Mouse (Mus musculus): ENCODE results near the gene Cacna1g. TPM values are rescaled to one million over a fixed set of nuclear protein-coding genes. Genes with fewer than 3 reads are reported as not detected.

The Cacna1g gene
- polyA plus RNA-seq, 1 experiment from 2014 or later, result 15.1 TPM

GRCm38 (mm10) chr11:94498093-94498996 lies 24.3 kb upstream of the Cacna1g start:
- Histone ChIP-seq H3K36me3 (ENCODE audit: control insufficient read depth, insufficient read depth, low read length) (no peaks in the 10 kb centered on the region), H3K27ac (ENCODE audit: low read depth, low read length) (peak overlapping the region; percentile 54; the same call in 1 of the 2 replicates), H3K27me3 (replicated peaks; ENCODE audit: control insufficient read depth, insufficient read depth, low read length) (peaks cover 2% of the 10 kb centered on the region; the same call in 1 of the 2 replicates), H3K4me3 (ENCODE audit: low read length) (no peak overlapping the region; the same call in 1 of the 2 replicates), H3K9me3 (ENCODE audit: control insufficient read depth, low read length) (no peaks in the 10 kb centered on the region), H3K4me2 (ENCODE audit: low read length) (peak overlapping the region; percentile 60), H3K4me1 (ENCODE audit: control insufficient read depth, insufficient read depth, low read depth, low read length) (peaks cover 18% of the 10 kb centered on the region), H3K9ac (ENCODE audit: low read depth, low read length) (peak overlapping the region; percentile 7; the same call in 1 of the 2 replicates)
- WGBS, result 19% methylated on average over 19 of the region's 19 CpGs
- ATAC-seq, result peak; percentile 53

GRCm38 (mm10) chr11:94495415-94495814 lies 21.4 kb upstream of the Cacna1g start:
- Histone ChIP-seq H3K27ac (ENCODE audit: low read depth, low read length) (no peak overlapping the region), H3K4me1 (ENCODE audit: control insufficient read depth, insufficient read depth, low read depth, low read length) (peaks cover 20% of the 10 kb centered on the region), H3K4me2 (ENCODE audit: low read length) (no peak overlapping the region), H3K9me3 (ENCODE audit: control insufficient read depth, low read length) (no peaks in the 10 kb centered on the region), H3K27me3 (replicated peaks; ENCODE audit: control insufficient read depth, insufficient read depth, low read length) (peaks cover 5% of the 10 kb centered on the region), H3K4me3 (ENCODE audit: low read length) (no peak overlapping the region), H3K9ac (ENCODE audit: low read depth, low read length) (no peak overlapping the region), H3K36me3 (ENCODE audit: control insufficient read depth, insufficient read depth, low read length) (no peaks in the 10 kb centered on the region)
- WGBS, result 75% methylated on average over 3 of the region's 3 CpGs
- ATAC-seq, result no peak

GRCm38 (mm10) chr11:94491749-94492099 lies 17.7 kb upstream of the Cacna1g start:
- WGBS, result 67% methylated on average over 7 of the region's 7 CpGs
- no peaks in the 10 kb centered on the region for H3K9me3 ChIP-seq (ENCODE audit: control insufficient read depth, low read length)
- H3K4me3 ChIP-seq (ENCODE audit: low read length), result peak overlapping the region; percentile 49
- no peak for ATAC-seq
- H3K9ac ChIP-seq (ENCODE audit: low read depth, low read length), result peak overlapping the region; percentile 63; the same call in 1 of the 2 replicates
- peaks cover 3% of the 10 kb centered on the region for H3K27me3 ChIP-seq (replicated peaks; ENCODE audit: control insufficient read depth, insufficient read depth, low read length)
- peaks cover 3% of the 10 kb centered on the region; the same call in 1 of the 2 replicates for H3K4me1 ChIP-seq (ENCODE audit: control insufficient read depth, insufficient read depth, low read depth, low read length)
- H3K27ac ChIP-seq (ENCODE audit: low read depth, low read length), result no peak overlapping the region
- no peaks in the 10 kb centered on the region for H3K36me3 ChIP-seq (ENCODE audit: control insufficient read depth, insufficient read depth, low read length)
- H3K4me2 ChIP-seq (ENCODE audit: low read length), result peak overlapping the region; percentile 74

- no peak overlapping the region for H3K27ac ChIP-seq (ENCODE audit: low read depth, low read length)
- peaks cover 3% of the 10 kb centered on the region; the same call in 1 of the 2 replicates for H3K4me1 ChIP-seq (ENCODE audit: control insufficient read depth, insufficient read depth, low read depth, low read length)
- H3K9me3 ChIP-seq (ENCODE audit: control insufficient read depth, low read length), result no peaks in the 10 kb centered on the region
- H3K9ac ChIP-seq (ENCODE audit: low read depth, low read length), result peak overlapping the region; percentile 63
- ATAC-seq, result peak; percentile 63
- peak overlapping the region; percentile 49 for H3K4me3 ChIP-seq (ENCODE audit: low read length)
- WGBS, result 5% methylated on average over 55 of the region's 55 CpGs
- peaks cover 3% of the 10 kb centered on the region for H3K27me3 ChIP-seq (replicated peaks; ENCODE audit: control insufficient read depth, insufficient read depth, low read length)
- H3K36me3 ChIP-seq (ENCODE audit: control insufficient read depth, insufficient read depth, low read length), result no peaks in the 10 kb centered on the region
- peak overlapping the region; percentile 74 for H3K4me2 ChIP-seq (ENCODE audit: low read length)
Observed at GRCm38 (mm10) chr11:94491035-94491748, 17.2 kb upstream of the Cacna1g start.

- Histone ChIP-seq H3K27ac (ENCODE audit: low read depth, low read length) (no peak overlapping the region), H3K4me2 (ENCODE audit: low read length) (no peak overlapping the region), H3K4me3 (ENCODE audit: low read length) (no peak overlapping the region), H3K36me3 (ENCODE audit: control insufficient read depth, insufficient read depth, low read length) (no peaks in the 10 kb centered on the region), H3K9ac (ENCODE audit: low read depth, low read length) (no peak overlapping the region), H3K27me3 (replicated peaks; ENCODE audit: control insufficient read depth, insufficient read depth, low read length) (peaks cover 3% of the 10 kb centered on the region), H3K4me1 (ENCODE audit: control insufficient read depth, insufficient read depth, low read depth, low read length) (peaks cover 3% of the 10 kb centered on the region; the same call in 1 of the 2 replicates), H3K9me3 (ENCODE audit: control insufficient read depth, low read length) (no peaks in the 10 kb centered on the region)
- WGBS, result 32% methylated on average over 4 of the region's 4 CpGs
- no peak for ATAC-seq
Observed at GRCm38 (mm10) chr11:94489745-94490144, 15.7 kb upstream of the Cacna1g start.

- Histone ChIP-seq H3K4me1 (ENCODE audit: control insufficient read depth, insufficient read depth, low read depth, low read length) (peaks cover 3% of the 10 kb centered on the region; the same call in 1 of the 2 replicates), H3K9ac (ENCODE audit: low read depth, low read length) (no peak overlapping the region), H3K27me3 (replicated peaks; ENCODE audit: control insufficient read depth, insufficient read depth, low read length) (peaks cover 3% of the 10 kb centered on the region), H3K9me3 (ENCODE audit: control insufficient read depth, low read length) (no peaks in the 10 kb centered on the region), H3K27ac (ENCODE audit: low read depth, low read length) (no peak overlapping the region), H3K36me3 (ENCODE audit: control insufficient read depth, insufficient read depth, low read length) (no peaks in the 10 kb centered on the region), H3K4me3 (ENCODE audit: low read length) (no peak overlapping the region), H3K4me2 (ENCODE audit: low read length) (no peak overlapping the region)
- WGBS, result 91% methylated on average over 11 of the region's 11 CpGs
- no peak for ATAC-seq
Observed at GRCm38 (mm10) chr11:94488767-94489533, 15.0 kb upstream of the Cacna1g start.

GRCm38 (mm10) chr11:94486001-94486400 lies 12.0 kb upstream of the Cacna1g start, which contains the start of gene Spata20:
TSS of gene Spata20 (minus strand) at chr11:94486179.
- WGBS, result 3% methylated on average over 24 of the region's 24 CpGs
- peak within 1 kb of the TSS; percentile 55 for H3K9ac ChIP-seq (ENCODE audit: low read depth, low read length)
- H3K9me3 ChIP-seq (ENCODE audit: control insufficient read depth, low read length), result no peaks in the 10 kb centered on the region
- H3K27ac ChIP-seq (ENCODE audit: low read depth, low read length), result no peak within 1 kb of the TSS
- peak within 1 kb of the TSS; percentile 51 for H3K4me2 ChIP-seq (ENCODE audit: low read length)
- H3K4me3 ChIP-seq (ENCODE audit: low read length), result peak within 1 kb of the TSS; percentile 21
- H3K4me1 ChIP-seq (ENCODE audit: control insufficient read depth, insufficient read depth, low read depth, low read length), result peaks cover 2% of the 10 kb centered on the region; the same call in 1 of the 2 replicates
- H3K36me3 ChIP-seq (ENCODE audit: control insufficient read depth, insufficient read depth, low read length), result no peaks in the 10 kb centered on the region
- no peaks in the 10 kb centered on the region for H3K27me3 ChIP-seq (replicated peaks; ENCODE audit: control insufficient read depth, insufficient read depth, low read length)
- ATAC-seq, result peak; percentile 86

GRCm38 (mm10) chr11:94485223-94485622 lies 11.2 kb upstream of the Cacna1g start:
- Histone ChIP-seq H3K4me2 (ENCODE audit: low read length) (no peak overlapping the region), H3K9me3 (ENCODE audit: control insufficient read depth, low read length) (no peaks in the 10 kb centered on the region), H3K9ac (ENCODE audit: low read depth, low read length) (no peak overlapping the region), H3K4me3 (ENCODE audit: low read length) (no peak overlapping the region), H3K36me3 (ENCODE audit: control insufficient read depth, insufficient read depth, low read length) (no peaks in the 10 kb centered on the region), H3K4me1 (ENCODE audit: control insufficient read depth, insufficient read depth, low read depth, low read length) (no peaks in the 10 kb centered on the region), H3K27ac (ENCODE audit: low read depth, low read length) (no peak overlapping the region), H3K27me3 (replicated peaks; ENCODE audit: control insufficient read depth, insufficient read depth, low read length) (no peaks in the 10 kb centered on the region)
- WGBS, result 84% methylated on average over 5 of the region's 5 CpGs
- ATAC-seq, result no peak
